Mouse (Mus musculus) megakaryocyte, embryonic 14.5 days (primary cell): ENCODE measurements at regions not wholly inside any gene's neighbourhood (a gene's known extent, or its start where the extent isn't known, plus 50 kb on each side); places are given as distances from the start of the nearest gene placed in this dataset.

Experiments
- H3K27me3 ChIP-seq: replicated peaks from 2 replicates; pipeline ENCODE3; 2012; ENCODE audit warnings: inconsistent platforms
- H3K36me3 ChIP-seq: replicated peaks from 2 replicates; pipeline ENCODE3; 2012; ENCODE audit warnings: low read length, inconsistent platforms, mixed read lengths
- H3K4me1 ChIP-seq: 2 replicates; pipeline ENCODE4 v1.6.1; 2012; ENCODE audit warnings: inconsistent platforms
- H3K4me3 ChIP-seq: replicated peaks from 2 replicates; pipeline ENCODE3; 2012; ENCODE audit warnings: moderate library complexity, mild to moderate bottlenecking, inconsistent platforms
- H3K9me3 ChIP-seq: 2 replicates; pipeline ENCODE4 v1.6.1; 2012; ENCODE audit warnings: inconsistent platforms
- FLI1 ChIP-seq: IDR thresholded peaks from 2 replicates; pipeline ENCODE4 v1.6.1; 2012; ENCODE audit warnings: low read length, inconsistent platforms, mixed read lengths
- GATA1 ChIP-seq: IDR thresholded peaks from 3 replicates; pipeline ENCODE4 v1.6.1; 2012; ENCODE audit warnings: mixed read lengths, low read length, inconsistent platforms, borderline replicate concordance

GRCm38 (mm10) chr5:58705561-58705960, 987.8 kb downstream of the Pcdh7 start:
- no peak overlapping the region for H3K4me3 ChIP-seq
- no peaks in the 10 kb centered on the region for H3K27me3 ChIP-seq
- no peaks in the 10 kb centered on the region for H3K36me3 ChIP-seq
- H3K4me1 ChIP-seq = no peaks in the 10 kb centered on the region
- no peaks in the 10 kb centered on the region for H3K9me3 ChIP-seq
- TF ChIP-seq GATA1 = no peak
- no peak for TF ChIP-seq FLI1

DNA sequence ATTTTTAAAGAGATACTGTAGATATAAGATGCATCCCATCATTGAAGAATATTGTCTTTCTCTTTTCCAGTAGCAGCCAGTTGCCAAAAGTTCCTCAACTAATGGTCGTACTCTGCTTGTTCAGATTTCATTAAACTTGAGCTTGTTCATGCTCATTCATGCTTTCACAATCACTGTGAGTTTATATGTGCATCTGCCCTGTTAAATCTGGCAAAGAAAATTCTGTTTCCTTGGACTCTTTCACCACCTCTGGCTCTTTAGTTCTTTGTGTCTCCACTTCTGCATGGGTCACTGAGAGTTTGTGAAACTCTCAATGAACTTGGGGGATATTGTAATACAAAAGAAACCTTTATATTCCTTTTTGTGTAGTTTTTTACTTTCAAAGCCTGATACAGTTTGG, 994.6 kb downstream of the Pcdh7 start:
- no peaks in the 10 kb centered on the region for H3K27me3 ChIP-seq
- H3K4me3 ChIP-seq = no peak overlapping the region
- no peaks in the 10 kb centered on the region for H3K9me3 ChIP-seq
- H3K36me3 ChIP-seq = no peaks in the 10 kb centered on the region
- H3K4me1 ChIP-seq = no peaks in the 10 kb centered on the region
- TF ChIP-seq GATA1 = no peak
- no peak for TF ChIP-seq FLI1

GRCm38 (mm10) chr5:58733366-58733765, 1015.6 kb downstream of the Pcdh7 start:
- H3K9me3 ChIP-seq = no peaks in the 10 kb centered on the region
- no peaks in the 10 kb centered on the region for H3K27me3 ChIP-seq
- H3K4me3 ChIP-seq = no peak overlapping the region
- peaks cover 4% of the 10 kb centered on the region; the same call in 1 of the 2 replicates for H3K4me1 ChIP-seq
- H3K36me3 ChIP-seq = no peaks in the 10 kb centered on the region
- TF ChIP-seq FLI1 (no peak), GATA1 (no peak)

- no peaks in the 10 kb centered on the region for H3K27me3 ChIP-seq
- TF ChIP-seq FLI1 = no peak
- TF ChIP-seq GATA1 = no peak
- no peaks in the 10 kb centered on the region for H3K36me3 ChIP-seq
These were observed 1016.2 kb downstream of the Pcdh7 start for GRCm38 (mm10) chr5:58733961-58734360.

GRCm38 (mm10) chr5:58736610-58737009, 1018.8 kb downstream of the Pcdh7 start:
- no peaks in the 10 kb centered on the region for H3K36me3 ChIP-seq
- peaks cover 4% of the 10 kb centered on the region; the same call in 1 of the 2 replicates for H3K4me1 ChIP-seq
- no peak for TF ChIP-seq GATA1
- no peak for TF ChIP-seq FLI1
- H3K9me3 ChIP-seq = no peaks in the 10 kb centered on the region
- peak overlapping the region; percentile 56 for H3K4me3 ChIP-seq
- H3K27me3 ChIP-seq = no peaks in the 10 kb centered on the region

More at GRCm38 (mm10) chr5:58733961-58734360, 1016.2 kb downstream of the Pcdh7 start:
- Histone ChIP-seq H3K4me3 (no peak overlapping the region), H3K4me1 (peaks cover 4% of the 10 kb centered on the region; the same call in 1 of the 2 replicates), H3K9me3 (no peaks in the 10 kb centered on the region)

- TF ChIP-seq FLI1 = no peak
- TF ChIP-seq GATA1 = no peak
- Histone ChIP-seq H3K4me3 (no peak overlapping the region), H3K4me1 (peaks cover 4% of the 10 kb centered on the region; the same call in 1 of the 2 replicates), H3K27me3 (no peaks in the 10 kb centered on the region), H3K9me3 (no peaks in the 10 kb centered on the region), H3K36me3 (no peaks in the 10 kb centered on the region)
These were observed 1019.6 kb downstream of the Pcdh7 start for GRCm38 (mm10) chr5:58737264-58737883.

GRCm38 (mm10) chr5:58738041-58738440, 1020.3 kb downstream of the Pcdh7 start:
- Histone ChIP-seq H3K4me1 (peaks cover 4% of the 10 kb centered on the region; the same call in 1 of the 2 replicates), H3K4me3 (no peak overlapping the region), H3K27me3 (no peaks in the 10 kb centered on the region), H3K9me3 (no peaks in the 10 kb centered on the region), H3K36me3 (no peaks in the 10 kb centered on the region)
- TF ChIP-seq FLI1 (no peak), GATA1 (no peak)

GRCm38 (mm10) chr5:58740759-58741158, 1023.0 kb downstream of the Pcdh7 start:
- no peak for TF ChIP-seq GATA1
- no peak for TF ChIP-seq FLI1
- Histone ChIP-seq H3K4me3 (no peak overlapping the region), H3K27me3 (no peaks in the 10 kb centered on the region)

GRCm38 (mm10) chr5:58747684-58748083, 1029.9 kb downstream of the Pcdh7 start:
- no peak for TF ChIP-seq FLI1
- no peak for TF ChIP-seq GATA1
- H3K9me3 ChIP-seq = no peaks in the 10 kb centered on the region
- no peaks in the 10 kb centered on the region for H3K4me1 ChIP-seq
- no peaks in the 10 kb centered on the region for H3K27me3 ChIP-seq
- H3K4me3 ChIP-seq = no peak overlapping the region
- H3K36me3 ChIP-seq = no peaks in the 10 kb centered on the region

More at GRCm38 (mm10) chr5:58740759-58741158, 1023.0 kb downstream of the Pcdh7 start:
- Histone ChIP-seq H3K36me3 (no peaks in the 10 kb centered on the region), H3K9me3 (no peaks in the 10 kb centered on the region), H3K4me1 (peaks cover 4% of the 10 kb centered on the region; the same call in 1 of the 2 replicates)

- Histone ChIP-seq H3K4me3 (no peak overlapping the region), H3K4me1 (no peaks in the 10 kb centered on the region), H3K36me3 (no peaks in the 10 kb centered on the region), H3K9me3 (no peaks in the 10 kb centered on the region), H3K27me3 (no peaks in the 10 kb centered on the region)
- TF ChIP-seq GATA1 (no peak), FLI1 (no peak)
These were observed 1034.0 kb downstream of the Pcdh7 start for GRCm38 (mm10) chr5:58751777-58752176.
